In genomic region chr7:39580601-39581000, GRCm38 (mm10) we compare ENCODE assay signal across 26 mouse cellular contexts.
"Had no signal": no experiment of that assay in that cellular context is flagged by ENCODE, and none has a peak within 500 bp of the region (broad histone marks: within the 10 kb centered on the region; RNA-seq: fewer than 3 reads in every experiment).

No protein-coding gene starts in this region.

- H3K9me3 ChIP-seq: heart, embryonic 13.5 days; heart, embryonic 15.5 days; hindbrain, embryonic 13.5 days; hindbrain, embryonic 15.5 days; kidney, embryonic 15.5 days; limb, embryonic 13.5 days; limb, embryonic 15.5 days; liver, embryonic 12.5 days had no signal

- H3K4me2 ChIP-seq: heart, embryonic 11.5 days; heart, embryonic 13.5 days; heart, embryonic 15.5 days; hindbrain, embryonic 13.5 days; hindbrain, embryonic 15.5 days; kidney, embryonic 15.5 days; limb, embryonic 13.5 days; limb, embryonic 15.5 days; liver, embryonic 12.5 days had no signal

- H3K9ac ChIP-seq: heart, embryonic 13.5 days; heart, embryonic 15.5 days; hindbrain, embryonic 13.5 days; hindbrain, embryonic 15.5 days; kidney, embryonic 15.5 days; limb, embryonic 13.5 days; limb, embryonic 15.5 days; liver, embryonic 12.5 days had no signal

- H3K27ac ChIP-seq: heart, adult 2 months; heart, embryonic 13.5 days; heart, embryonic 15.5 days; hindbrain, embryonic 13.5 days; hindbrain, embryonic 15.5 days; hindbrain, postnatal 0 days; kidney, embryonic 15.5 days; kidney, postnatal 0 days; limb, embryonic 13.5 days; limb, embryonic 15.5 days; liver, embryonic 12.5 days had no signal

- H3K4me1 ChIP-seq: heart, embryonic 13.5 days; heart, embryonic 15.5 days; hindbrain, embryonic 13.5 days; hindbrain, embryonic 15.5 days; kidney, embryonic 15.5 days; limb, embryonic 13.5 days; limb, embryonic 15.5 days; liver, embryonic 12.5 days had no signal

- H3K36me3 ChIP-seq: heart, embryonic 13.5 days; heart, embryonic 15.5 days; hindbrain, embryonic 13.5 days; hindbrain, embryonic 15.5 days; kidney, embryonic 15.5 days; limb, embryonic 13.5 days; limb, embryonic 15.5 days; liver, embryonic 12.5 days had no signal

- H3K4me3 ChIP-seq: heart, adult 2 months; heart, embryonic 13.5 days; heart, embryonic 15.5 days; hindbrain, embryonic 13.5 days; hindbrain, embryonic 15.5 days; kidney, embryonic 15.5 days; limb, embryonic 13.5 days; limb, embryonic 15.5 days; liver, embryonic 12.5 days had no signal

- ATAC-seq: hindbrain, postnatal 0 days; intestine, embryonic 16.5 days; liver, embryonic 12.5 days had no signal

- DNase-seq: gastrocnemius, postnatal 14 days; gastrocnemius, postnatal 36 days; heart, adult 11 months; heart, adult 2 months; heart, postnatal 14 days; heart, postnatal 36 days; kidney, adult 11 months; kidney, adult 2 months; kidney, adult 9 months; kidney, postnatal 14 days; kidney, postnatal 36 days; layer of hippocampus, adult 9-11 months; layer of hippocampus, postnatal 36 days; left cerebral cortex, postnatal 4 days had no signal

- H3K27me3 ChIP-seq: heart, embryonic 13.5 days; heart, embryonic 15.5 days; hindbrain, embryonic 13.5 days; hindbrain, embryonic 15.5 days; kidney, embryonic 15.5 days; limb, embryonic 13.5 days; limb, embryonic 15.5 days; liver, embryonic 12.5 days had no signal
